Mouse (Mus musculus): ENCODE measurements around the gene Crispld2. TPM values are rescaled to one million over a fixed set of nuclear protein-coding genes. Genes with fewer than 3 reads are reported as not detected.

Gene Crispld2
- polyA plus RNA-seq (2015; fragmentation: Nextera tagmentation; extraction: Ambion mirVana), result 8.7 and 10.1 TPM in 2 replicates

DNA sequence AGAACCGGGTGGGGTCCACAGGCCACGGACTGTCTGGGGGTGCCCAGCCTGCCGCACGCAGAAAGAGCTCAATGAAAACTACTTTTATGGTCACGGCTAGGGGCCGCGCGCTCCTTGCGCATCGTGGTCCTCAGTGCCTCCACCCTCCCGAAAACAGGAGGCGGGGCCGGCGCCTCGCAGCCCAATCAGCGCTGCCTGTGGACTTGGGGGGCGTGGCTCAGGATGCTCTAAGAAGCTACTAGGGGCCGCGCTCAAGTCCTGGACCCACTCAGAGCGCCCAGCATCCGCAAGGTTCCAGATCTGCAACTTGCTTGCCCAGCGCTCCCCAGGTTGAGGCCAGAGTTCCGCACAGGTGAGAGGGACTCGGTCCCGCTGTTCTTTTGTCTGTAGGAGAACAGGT lies at the start of gene Crispld2:
Gene Crispld2 (plus strand): TSS at position 190 of the 400 bp plus-strand sequence.
- H3K27me3 ChIP-seq (ENCODE audit: insufficient read depth, low read length), result peaks cover 20% of the 10 kb centered on the region
- H3K9ac ChIP-seq (replicated peaks; ENCODE audit: low read length), result peak within 1 kb of the TSS; percentile 51
- H3K4me1 ChIP-seq (ENCODE audit: insufficient read depth, low read length), result peaks cover 32% of the 10 kb centered on the region
- no peaks in the 10 kb centered on the region for H3K36me3 ChIP-seq (ENCODE audit: insufficient read depth, low read length)
- peak within 1 kb of the TSS; percentile 52 for H3K4me2 ChIP-seq (replicated peaks; ENCODE audit: low read depth, low read length)
- under 1% methylated on average over 25 of the region's 25 CpGs for WGBS
- peak within 1 kb of the TSS; percentile 43 for H3K4me3 ChIP-seq (ENCODE audit: low read length)
- no peaks in the 10 kb centered on the region for H3K9me3 ChIP-seq (ENCODE audit: low read length)
- peak; percentile 93 for ATAC-seq (ENCODE audit: low FRiP score, low TSS enrichment)
- no peak within 1 kb of the TSS for H3K27ac ChIP-seq (ENCODE audit: low read length)

DNA sequence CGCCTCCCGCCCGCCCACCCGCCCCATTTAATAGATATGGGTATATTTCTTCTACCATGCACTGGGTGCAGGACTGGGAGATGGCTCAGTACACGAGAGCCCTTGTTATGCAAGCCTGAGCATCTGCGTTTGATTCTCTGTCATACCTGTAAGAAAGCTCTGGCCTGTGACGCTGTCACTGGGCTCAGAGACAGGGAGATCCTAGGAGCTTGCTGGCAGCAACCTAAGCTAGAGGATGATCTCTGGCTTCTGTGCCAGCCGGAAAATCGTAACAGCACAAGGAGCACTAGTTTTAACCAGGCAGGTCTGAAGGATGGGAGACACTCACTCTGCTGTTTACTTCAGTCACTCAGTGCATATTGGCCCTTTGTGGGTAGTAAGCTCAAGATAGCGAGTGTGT lies 48.6 kb upstream of the Crispld2 start:
- Histone ChIP-seq H3K9me3 (ENCODE audit: low read length) (no peaks in the 10 kb centered on the region), H3K4me3 (ENCODE audit: low read length) (no peak overlapping the region), H3K4me2 (replicated peaks; ENCODE audit: low read depth, low read length) (no peak overlapping the region), H3K36me3 (ENCODE audit: insufficient read depth, low read length) (peaks cover 52% of the 10 kb centered on the region), H3K27me3 (ENCODE audit: insufficient read depth, low read length) (no peaks in the 10 kb centered on the region), H3K27ac (ENCODE audit: low read length) (peak overlapping the region; percentile 7; the same call in 1 of the 2 replicates), H3K9ac (replicated peaks; ENCODE audit: low read length) (no peak overlapping the region), H3K4me1 (ENCODE audit: insufficient read depth, low read length) (peaks cover 10% of the 10 kb centered on the region)
- peak; percentile 7; the same call in 1 of the 2 replicates for ATAC-seq (ENCODE audit: low FRiP score, low TSS enrichment)
- 54% methylated on average over 10 of the region's 10 CpGs for WGBS

DNA sequence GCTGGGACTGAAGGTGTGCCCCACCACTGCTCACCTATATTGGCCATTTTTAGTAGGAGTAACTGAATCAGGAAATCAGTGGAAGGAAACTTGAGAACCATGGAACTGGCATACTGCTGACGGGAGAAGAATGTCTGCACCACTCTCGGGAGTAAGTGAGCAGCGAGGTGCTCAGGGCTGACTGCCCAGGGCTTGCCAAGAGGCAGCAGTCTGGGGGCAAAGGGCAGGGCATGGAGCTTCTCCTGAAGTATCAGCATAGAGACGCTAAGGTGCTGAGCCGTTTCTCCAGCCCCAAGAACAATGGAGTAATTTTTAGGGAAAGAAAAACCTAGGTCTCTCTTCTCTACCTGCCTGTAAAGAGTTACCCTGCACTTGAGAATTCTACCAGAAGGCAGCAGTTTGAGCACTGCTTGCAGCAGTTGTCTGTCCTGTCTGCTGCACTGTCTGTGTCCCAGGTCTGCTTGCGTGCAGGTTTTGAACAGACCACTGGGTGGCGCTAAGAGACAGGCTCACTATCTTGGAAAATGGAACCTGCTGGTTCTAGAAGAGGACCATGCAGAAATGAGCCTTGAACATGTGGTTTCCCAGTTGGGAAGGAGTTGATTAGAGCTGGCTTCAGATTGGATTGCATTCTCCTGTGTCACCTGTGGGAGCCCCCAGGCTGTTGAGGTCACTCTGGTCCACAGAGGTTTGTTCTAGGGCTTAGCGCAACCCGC lies 48.0 kb upstream of the Crispld2 start:
- peak; percentile 74 for ATAC-seq (ENCODE audit: low FRiP score, low TSS enrichment)
- Histone ChIP-seq H3K4me3 (ENCODE audit: low read length) (no peak overlapping the region), H3K27me3 (ENCODE audit: insufficient read depth, low read length) (no peaks in the 10 kb centered on the region), H3K4me1 (ENCODE audit: insufficient read depth, low read length) (peaks cover 10% of the 10 kb centered on the region), H3K4me2 (replicated peaks; ENCODE audit: low read depth, low read length) (no peak overlapping the region), H3K36me3 (ENCODE audit: insufficient read depth, low read length) (peaks cover 56% of the 10 kb centered on the region), H3K9me3 (ENCODE audit: low read length) (no peaks in the 10 kb centered on the region), H3K27ac (ENCODE audit: low read length) (no peak overlapping the region), H3K9ac (replicated peaks; ENCODE audit: low read length) (no peak overlapping the region)
- 50% methylated on average over 9 of the region's 9 CpGs for WGBS

DNA sequence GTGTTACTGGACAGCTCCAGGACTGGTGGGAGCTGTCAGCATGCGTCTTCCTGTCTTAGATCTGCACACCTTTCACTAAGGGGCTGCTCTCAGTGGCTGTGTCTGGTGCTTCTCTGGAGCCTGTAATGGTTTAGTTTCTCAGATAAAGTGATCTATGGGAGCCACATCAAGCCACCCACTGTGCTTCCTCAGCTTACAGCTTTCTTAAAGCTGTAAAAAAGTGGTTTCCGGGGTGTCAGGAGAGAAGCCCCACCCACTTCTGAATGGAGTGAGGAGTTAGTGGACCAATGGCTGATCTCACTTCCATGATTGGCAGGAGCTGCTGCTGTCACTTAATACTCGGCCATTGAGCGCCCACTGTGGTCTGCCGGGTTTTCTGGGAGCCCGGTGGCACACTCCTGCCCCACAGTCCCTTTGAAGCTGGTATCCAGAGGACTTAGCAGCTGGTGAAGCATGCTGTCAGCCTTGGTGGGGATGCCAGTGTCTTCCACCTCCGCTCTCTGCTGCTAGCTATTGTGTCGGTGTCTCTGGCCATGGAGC lies 45.8 kb upstream of the Crispld2 start:
- 73% methylated on average over 8 of the region's 8 CpGs for WGBS
- no peak for ATAC-seq (ENCODE audit: low FRiP score, low TSS enrichment)
- Histone ChIP-seq H3K27ac (ENCODE audit: low read length) (no peak overlapping the region), H3K9ac (replicated peaks; ENCODE audit: low read length) (no peak overlapping the region), H3K4me3 (ENCODE audit: low read length) (no peak overlapping the region), H3K27me3 (ENCODE audit: insufficient read depth, low read length) (no peaks in the 10 kb centered on the region), H3K4me1 (ENCODE audit: insufficient read depth, low read length) (peaks cover 10% of the 10 kb centered on the region), H3K9me3 (ENCODE audit: low read length) (no peaks in the 10 kb centered on the region), H3K36me3 (ENCODE audit: insufficient read depth, low read length) (peaks cover 67% of the 10 kb centered on the region), H3K4me2 (replicated peaks; ENCODE audit: low read depth, low read length) (no peak overlapping the region)

DNA sequence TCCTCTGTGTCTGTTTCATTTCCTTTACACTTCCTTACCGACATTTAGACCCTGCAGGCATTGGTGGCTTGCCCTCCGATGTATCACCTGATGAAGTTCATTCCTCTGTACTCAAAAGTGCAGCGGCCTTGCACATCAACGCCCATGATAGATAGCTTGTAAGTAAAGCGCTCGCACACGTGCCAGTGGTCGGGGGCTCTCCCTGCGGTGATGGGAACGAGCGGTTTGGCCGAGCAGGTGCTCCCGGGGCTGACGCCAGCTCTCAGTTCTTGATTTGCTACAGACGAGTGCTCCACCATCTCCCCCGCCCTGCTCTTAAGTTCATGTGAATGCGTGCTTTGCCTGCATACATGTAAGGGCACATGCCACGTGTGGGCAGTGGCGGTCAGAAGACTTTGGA lies 44.6 kb upstream of the Crispld2 start:
- H3K4me1 ChIP-seq (ENCODE audit: insufficient read depth, low read length), result peaks cover 6% of the 10 kb centered on the region
- no peaks in the 10 kb centered on the region for H3K9me3 ChIP-seq (ENCODE audit: low read length)
- no peak for ATAC-seq (ENCODE audit: low FRiP score, low TSS enrichment)
- no peak overlapping the region for H3K27ac ChIP-seq (ENCODE audit: low read length)
- H3K4me3 ChIP-seq (ENCODE audit: low read length), result no peak overlapping the region
- no peak overlapping the region for H3K4me2 ChIP-seq (replicated peaks; ENCODE audit: low read depth, low read length)
- no peaks in the 10 kb centered on the region for H3K27me3 ChIP-seq (ENCODE audit: insufficient read depth, low read length)
- 80% methylated on average over 19 of the region's 19 CpGs for WGBS
- peaks cover 66% of the 10 kb centered on the region for H3K36me3 ChIP-seq (ENCODE audit: insufficient read depth, low read length)
- H3K9ac ChIP-seq (replicated peaks; ENCODE audit: low read length), result no peak overlapping the region

DNA sequence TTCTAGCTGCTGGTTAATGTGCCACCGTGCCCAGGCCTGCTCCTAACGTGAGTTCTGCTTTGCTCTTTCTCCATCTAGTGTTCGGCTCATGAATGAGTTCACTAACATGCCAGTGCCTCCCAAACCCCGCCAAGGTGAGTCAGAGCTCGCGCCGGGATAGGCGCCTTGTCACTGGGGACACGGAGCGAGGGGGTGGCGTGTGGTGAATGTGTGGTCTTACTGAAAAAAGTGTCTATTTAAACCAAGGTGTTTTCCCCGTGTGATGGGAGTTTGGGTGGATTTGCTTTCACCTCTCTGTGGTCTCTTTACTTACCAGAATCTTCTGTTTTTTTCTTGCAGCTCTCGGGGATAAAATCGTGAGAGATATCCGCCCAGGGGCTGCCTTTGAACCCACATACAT lies 43.9 kb upstream of the Crispld2 start:
- peaks cover 69% of the 10 kb centered on the region for H3K36me3 ChIP-seq (ENCODE audit: insufficient read depth, low read length)
- H3K4me2 ChIP-seq (replicated peaks; ENCODE audit: low read depth, low read length), result no peak overlapping the region
- no peak overlapping the region for H3K4me3 ChIP-seq (ENCODE audit: low read length)
- no peak overlapping the region for H3K9ac ChIP-seq (replicated peaks; ENCODE audit: low read length)
- no peaks in the 10 kb centered on the region for H3K9me3 ChIP-seq (ENCODE audit: low read length)
- no peaks in the 10 kb centered on the region for H3K27me3 ChIP-seq (ENCODE audit: insufficient read depth, low read length)
- no peaks in the 10 kb centered on the region; the same call in 1 of the 2 replicates for H3K4me1 ChIP-seq (ENCODE audit: insufficient read depth, low read length)
- 85% methylated on average over 15 of the region's 15 CpGs for WGBS
- H3K27ac ChIP-seq (ENCODE audit: low read length), result no peak overlapping the region
- no peak for ATAC-seq (ENCODE audit: low FRiP score, low TSS enrichment)

DNA sequence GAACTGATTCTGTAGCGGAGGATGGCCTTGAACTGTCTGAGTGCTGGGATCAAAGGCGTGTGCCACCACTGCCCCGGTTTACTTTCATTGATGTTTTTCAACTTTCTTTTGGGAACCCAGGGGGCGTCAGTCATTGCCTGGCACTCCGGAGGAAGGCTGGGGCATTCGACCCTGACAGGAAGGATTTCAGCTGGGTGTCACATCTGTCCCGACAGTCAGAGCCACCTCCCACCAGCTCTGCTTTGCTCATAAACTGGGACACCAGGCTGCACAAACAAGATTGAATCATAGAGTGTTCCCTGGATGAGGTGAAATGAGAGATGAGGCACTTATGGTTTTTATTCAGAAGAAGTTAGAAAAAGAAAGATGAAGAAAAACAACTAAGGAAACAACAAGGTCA lies 40.0 kb upstream of the Crispld2 start:
- H3K27me3 ChIP-seq (ENCODE audit: insufficient read depth, low read length), result no peaks in the 10 kb centered on the region
- 36% methylated on average over 7 of the region's 7 CpGs for WGBS
- H3K27ac ChIP-seq (ENCODE audit: low read length), result no peak overlapping the region
- no peaks in the 10 kb centered on the region for H3K9me3 ChIP-seq (ENCODE audit: low read length)
- H3K36me3 ChIP-seq (ENCODE audit: insufficient read depth, low read length), result peaks cover 86% of the 10 kb centered on the region
- no peaks in the 10 kb centered on the region for H3K4me1 ChIP-seq (ENCODE audit: insufficient read depth, low read length)
- no peak overlapping the region for H3K4me2 ChIP-seq (replicated peaks; ENCODE audit: low read depth, low read length)
- H3K9ac ChIP-seq (replicated peaks; ENCODE audit: low read length), result no peak overlapping the region
- no peak overlapping the region for H3K4me3 ChIP-seq (ENCODE audit: low read length)
- ATAC-seq (ENCODE audit: low FRiP score, low TSS enrichment), result 0 out of 2 replicates have a peak, but pooled peaks have one; percentile 16

DNA sequence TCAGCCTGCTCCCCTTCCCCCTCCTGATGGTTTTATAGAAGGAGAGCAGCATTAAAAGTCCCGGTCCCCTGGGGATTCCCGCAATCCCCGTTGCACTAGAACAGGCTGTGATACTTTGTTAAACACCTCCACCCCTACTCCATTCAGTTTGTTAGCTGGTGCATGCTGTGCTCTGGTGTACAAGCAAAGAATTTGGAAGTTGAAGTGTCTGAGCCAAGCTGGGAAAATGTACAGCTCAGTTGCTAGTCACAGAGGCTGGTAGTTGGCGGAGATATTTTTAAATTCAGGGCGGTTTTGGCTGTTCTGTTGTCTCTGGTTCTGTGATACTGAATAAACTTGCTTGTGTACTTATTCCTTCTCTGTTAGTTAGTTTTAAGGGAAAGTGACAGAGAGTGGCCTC lies 39.5 kb upstream of the Crispld2 start:
- Histone ChIP-seq H3K4me3 (ENCODE audit: low read length) (no peak overlapping the region), H3K4me2 (replicated peaks; ENCODE audit: low read depth, low read length) (no peak overlapping the region), H3K36me3 (ENCODE audit: insufficient read depth, low read length) (peaks cover 87% of the 10 kb centered on the region), H3K9me3 (ENCODE audit: low read length) (no peaks in the 10 kb centered on the region), H3K9ac (replicated peaks; ENCODE audit: low read length) (no peak overlapping the region), H3K27ac (ENCODE audit: low read length) (no peak overlapping the region), H3K4me1 (ENCODE audit: insufficient read depth, low read length) (no peaks in the 10 kb centered on the region), H3K27me3 (ENCODE audit: insufficient read depth, low read length) (no peaks in the 10 kb centered on the region)
- no peak for ATAC-seq (ENCODE audit: low FRiP score, low TSS enrichment)
- WGBS, result 54% methylated on average over 5 of the region's 5 CpGs

DNA sequence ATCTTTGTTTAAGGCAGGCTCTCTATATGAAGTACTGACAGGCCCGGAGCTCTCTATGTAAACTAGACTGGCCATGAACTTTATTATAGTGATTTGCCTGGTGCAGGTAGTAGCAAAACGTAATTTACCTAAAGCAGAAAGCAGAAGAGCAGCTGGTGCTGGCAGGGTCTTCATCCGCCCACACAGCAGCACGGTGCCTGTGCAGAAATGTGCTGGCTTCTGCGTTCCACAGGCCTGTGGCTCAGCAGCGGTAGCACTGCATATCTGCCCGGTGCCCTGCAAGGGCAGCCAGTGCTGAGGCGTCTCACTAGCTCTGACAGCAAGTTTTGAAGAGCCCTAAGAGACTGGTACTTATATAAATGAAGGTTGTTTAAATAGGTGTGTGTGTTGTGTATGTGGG lies 36.9 kb upstream of the Crispld2 start:
- no peak for ATAC-seq (ENCODE audit: low FRiP score, low TSS enrichment)
- WGBS, result 91% methylated on average over 8 of the region's 8 CpGs
- Histone ChIP-seq H3K9me3 (ENCODE audit: low read length) (no peaks in the 10 kb centered on the region), H3K27ac (ENCODE audit: low read length) (no peak overlapping the region), H3K9ac (replicated peaks; ENCODE audit: low read length) (no peak overlapping the region), H3K36me3 (ENCODE audit: insufficient read depth, low read length) (peaks cover 74% of the 10 kb centered on the region), H3K4me1 (ENCODE audit: insufficient read depth, low read length) (no peaks in the 10 kb centered on the region), H3K4me2 (replicated peaks; ENCODE audit: low read depth, low read length) (no peak overlapping the region), H3K27me3 (ENCODE audit: insufficient read depth, low read length) (no peaks in the 10 kb centered on the region), H3K4me3 (ENCODE audit: low read length) (no peak overlapping the region)

DNA sequence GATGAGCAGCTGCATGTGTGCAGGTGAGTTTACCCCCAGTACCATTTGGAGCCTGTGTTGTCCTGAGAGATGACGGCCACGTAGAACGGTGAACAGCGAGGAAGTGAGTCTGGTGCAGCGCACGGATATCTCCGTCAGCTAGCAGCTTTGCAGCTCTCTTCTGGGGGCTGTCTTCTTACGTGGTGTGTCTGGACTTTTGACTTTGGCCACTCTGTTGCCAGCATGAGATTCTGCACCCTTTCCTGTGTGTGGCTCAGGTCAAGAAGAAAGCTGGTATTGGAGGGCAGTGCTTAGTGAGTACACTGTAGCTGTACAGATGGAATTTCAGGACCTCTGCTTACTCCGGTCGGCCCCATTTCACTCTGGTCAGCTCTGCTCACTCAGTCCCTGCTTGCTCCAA lies 34.2 kb upstream of the Crispld2 start:
- ATAC-seq (ENCODE audit: low FRiP score, low TSS enrichment), result no peak
- Histone ChIP-seq H3K27ac (ENCODE audit: low read length) (no peak overlapping the region), H3K9ac (replicated peaks; ENCODE audit: low read length) (no peak overlapping the region), H3K27me3 (ENCODE audit: insufficient read depth, low read length) (no peaks in the 10 kb centered on the region), H3K4me3 (ENCODE audit: low read length) (no peak overlapping the region), H3K36me3 (ENCODE audit: insufficient read depth, low read length) (peaks cover 49% of the 10 kb centered on the region), H3K4me1 (ENCODE audit: insufficient read depth, low read length) (no peaks in the 10 kb centered on the region), H3K9me3 (ENCODE audit: low read length) (no peaks in the 10 kb centered on the region), H3K4me2 (replicated peaks; ENCODE audit: low read depth, low read length) (no peak overlapping the region)
- WGBS, result 93% methylated on average over 10 of the region's 10 CpGs

Measured in kidney, embryonic 16.5 days (tissue).